Mouse (Mus musculus) CH12.LX (cell line): ENCODE measurements at regions not wholly inside any gene's neighbourhood (a gene's known extent, or its start where the extent isn't known, plus 50 kb on each side); places are given as distances from the start of the nearest gene placed in this dataset.

Source experiments
- CTCF ChIP-seq, 2 experiments: IDR thresholded peaks in 1 of 2; conservative IDR thresholded peaks in 1 of 2; 2 replicates each; pipeline ENCODE4 v1.5.1; 2011 to 2012; ENCODE audit warnings: low read depth in 2 of 2, low read length in 2 of 2, improper control_type of control experiment in 1 of 2, inconsistent platforms in 1 of 2, mild to moderate bottlenecking in 1 of 2, moderate library complexity in 1 of 2
- ELF1 ChIP-seq: IDR thresholded peaks from 2 replicates; pipeline ENCODE4 v1.6.1; 2014; ENCODE audit warnings: low read depth, mild to moderate bottlenecking, inconsistent platforms, low read length, improper control_type of control experiment
- EP300 ChIP-seq: IDR thresholded peaks from 2 replicates; pipeline ENCODE4 v1.6.1; 2011; ENCODE audit warnings: low read length, improper control_type of control experiment
- MAZ ChIP-seq: IDR thresholded peaks from 2 replicates; pipeline ENCODE4 v1.6.1; 2012; ENCODE audit warnings: low read depth, mild to moderate bottlenecking, inconsistent platforms, low read length, improper control_type of control experiment, moderate library complexity
- POLR2A ChIP-seq: IDR thresholded peaks from 2 replicates; pipeline ENCODE4 v1.6.1; 2011; ENCODE audit warnings: low read depth, mild to moderate bottlenecking, improper control_type of control experiment, low read length
- ZC3H11A ChIP-seq: IDR thresholded peaks from 2 replicates; pipeline ENCODE4 v1.6.1; 2012; ENCODE audit warnings: low read depth, mild to moderate bottlenecking, inconsistent platforms, low read length, improper control_type of control experiment

DNA sequence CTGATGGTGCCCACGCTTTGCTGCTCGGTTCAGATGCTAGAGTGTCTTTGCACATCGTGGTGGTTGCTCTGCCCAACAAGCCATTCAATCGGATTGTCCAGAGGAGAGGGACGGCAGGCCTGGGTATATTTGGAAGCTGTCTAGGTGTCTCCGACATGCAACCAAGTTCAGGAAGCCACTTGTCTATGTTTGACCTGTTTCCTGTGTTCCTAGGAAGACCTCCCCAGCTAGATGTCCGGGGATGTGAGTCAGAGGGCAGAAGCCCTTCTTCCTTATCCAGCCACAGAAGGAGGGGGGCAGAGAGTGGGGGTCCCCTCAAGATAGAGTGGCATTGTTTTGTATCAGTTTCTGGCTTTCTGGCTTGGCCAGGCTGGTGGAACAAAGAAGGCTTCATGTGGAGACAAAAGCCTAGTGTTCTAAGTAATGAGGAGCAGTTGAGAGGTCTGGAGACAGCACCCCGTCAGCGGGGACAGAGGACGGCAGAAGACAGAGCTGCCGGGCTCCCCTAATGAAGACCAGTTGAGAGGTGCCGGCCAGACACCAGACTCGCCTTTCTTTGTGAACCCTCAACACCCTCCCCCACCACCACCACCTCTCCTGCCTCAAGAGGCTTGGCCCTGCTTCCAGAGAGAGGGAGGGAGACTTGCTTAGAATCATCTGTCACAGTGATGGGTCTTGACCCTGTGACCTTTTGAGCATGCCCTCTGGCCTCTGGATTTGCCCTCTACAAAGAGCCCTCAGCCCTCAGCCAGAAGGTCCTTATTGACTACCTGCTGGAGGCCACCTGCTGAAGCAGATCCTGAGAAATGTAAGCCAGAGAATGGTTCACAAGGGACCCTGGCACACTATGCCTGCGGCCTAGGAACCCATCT lies 207.6 kb upstream of the Tbx3 start:
- TF ChIP-seq CTCF (conservative IDR thresholded peaks at IDR 0.05 in 1 of 2, IDR thresholded peaks at IDR 0.05 in 1 of 2; ENCODE audit: low read depth in 2 of 2, low read length in 2 of 2) (no peak), ELF1 (no peak), EP300 (no peak), ZC3H11A (no peak), MAZ (no peak), POLR2A (no peak)
